Mouse (Mus musculus): ENCODE results near the gene Tcf7l2.

DNA sequence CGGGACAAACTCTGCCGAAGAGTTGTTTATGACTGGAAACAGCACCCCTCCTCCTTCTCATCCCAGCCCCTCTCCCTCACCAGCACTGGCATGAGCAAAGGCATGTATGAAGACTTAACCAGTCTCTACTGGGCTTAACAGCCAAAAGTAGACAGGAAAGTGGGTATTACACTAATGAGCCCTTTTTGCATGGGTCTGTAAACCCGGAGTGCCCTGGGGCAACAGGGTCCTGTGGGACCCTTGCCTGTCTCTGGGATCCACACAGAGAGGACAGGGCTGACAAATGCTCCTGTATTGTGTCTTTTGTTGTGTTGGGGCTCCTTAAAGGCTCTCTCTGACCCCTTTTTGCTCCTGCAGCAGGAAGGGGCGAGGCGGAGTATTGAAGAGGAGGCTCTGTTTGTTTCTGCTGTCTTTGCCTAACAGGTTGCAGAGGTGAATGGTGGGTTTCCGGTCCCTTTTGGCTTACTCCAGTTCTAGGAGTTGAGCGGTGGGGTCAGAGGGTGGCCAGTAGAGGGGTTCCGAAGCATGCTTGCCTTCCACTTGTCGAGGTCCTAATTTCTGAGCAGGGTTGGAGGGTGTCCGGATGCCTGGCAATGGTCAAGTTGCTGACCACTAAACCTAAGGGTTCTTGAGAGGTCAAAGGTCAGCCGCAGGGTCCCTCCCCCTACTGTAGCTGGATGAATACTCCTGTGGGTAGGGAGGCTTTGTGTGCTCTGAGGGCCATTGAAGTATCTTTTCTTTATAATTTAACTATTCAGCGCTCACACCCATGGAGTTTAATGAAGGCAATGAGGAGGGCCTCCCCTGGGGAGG, 161.2 kb downstream of the Tcf7l2 start:
- TF ChIP-seq CTCF (IDR thresholded peaks at IDR 0.05; ENCODE audit: low read depth, low read length) (no peak), POLR2A (IDR thresholded peaks at IDR 0.05; ENCODE audit: extremely low read depth, insufficient read depth, low read length) (no peak)

Data from liver, adult 2 months (tissue).